Mouse (Mus musculus) thymus, adult 2 months (tissue): Measurements from ENCODE around the gene Adora1.

Experiments
- CTCF ChIP-seq: fragments of 200-500 bp; IDR thresholded peaks from 2 replicates; pipeline ENCODE4 v1.5.1; 2012; ENCODE audit warnings: mild to moderate bottlenecking, control low read depth, low read length, moderate library complexity, borderline replicate concordance; ENCODE audit not compliant: control insufficient read depth, poor library complexity, insufficient read depth; ENCODE audit errors: extremely low read depth
- POLR2A ChIP-seq: fragments of 200-500 bp; IDR thresholded peaks from 2 replicates; pipeline ENCODE4 v1.6.1; 2012; ENCODE audit warnings: mild to moderate bottlenecking, low read length, control low read depth, moderate library complexity; ENCODE audit not compliant: control insufficient read depth, poor library complexity, insufficient read depth; ENCODE audit errors: extremely low read depth

DNA sequence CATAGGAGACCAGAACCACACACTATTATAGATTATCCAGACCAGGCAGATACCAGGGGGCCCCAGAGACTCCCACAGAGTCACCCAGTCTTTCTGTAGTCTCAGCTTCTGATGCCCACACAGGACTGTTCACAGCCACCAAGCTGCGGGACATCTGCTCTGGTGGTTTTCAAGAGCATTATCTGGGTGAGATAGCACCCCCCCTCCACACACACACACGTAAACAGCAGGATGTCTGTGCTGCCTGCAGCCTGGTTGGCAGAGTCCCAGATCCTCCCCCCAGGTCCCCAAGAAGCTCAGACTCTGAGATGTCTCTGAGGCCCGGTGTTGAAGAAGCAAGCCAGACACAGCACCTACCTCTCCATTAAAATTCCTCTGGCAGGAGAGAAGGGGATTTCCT, 39.7 kb downstream of the Adora1 start:
- TF ChIP-seq POLR2A (no peak), CTCF (no peak)
